Mouse (Mus musculus): ENCODE measurements around the gene Rab8a. TPM values are rescaled to one million over a fixed set of nuclear protein-coding genes. Genes with fewer than 3 reads are reported as not detected.

The Rab8a gene
- polyA plus RNA-seq, 1 experiment from 2014 or later = 103 TPM

DNA sequence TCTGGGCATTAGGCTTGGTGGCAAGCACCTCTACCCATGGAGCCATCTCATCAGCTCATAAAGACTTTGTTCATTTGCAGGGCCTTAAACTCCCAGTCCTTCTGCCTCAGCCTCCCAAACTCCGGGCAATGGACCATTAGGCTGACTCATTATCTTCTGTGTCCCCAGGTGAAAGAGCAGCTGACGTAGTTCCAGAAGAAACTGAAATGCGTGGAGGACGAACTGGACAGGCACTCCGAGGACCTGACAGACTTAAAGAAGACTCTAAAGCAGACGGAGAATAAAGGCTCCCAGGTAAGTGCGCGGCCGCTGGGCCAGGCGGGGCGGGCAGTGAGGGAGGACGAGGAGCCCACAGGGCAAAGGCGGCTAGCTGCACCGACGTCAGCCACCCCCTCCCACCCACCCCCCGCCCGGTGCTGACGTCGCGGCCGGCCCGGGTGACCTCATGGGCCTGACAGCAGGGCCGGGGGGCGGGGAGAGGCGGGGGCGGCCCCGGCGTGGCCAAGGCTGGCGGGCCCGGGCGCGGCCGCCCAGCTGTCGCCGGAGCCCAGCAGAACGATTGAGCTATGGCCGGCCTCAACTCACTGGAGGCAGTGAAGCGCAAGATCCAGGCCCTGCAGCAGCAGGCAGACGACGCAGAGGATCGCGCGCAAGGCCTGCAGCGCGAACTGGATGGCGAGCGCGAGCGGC lies 26.1 kb upstream of the Rab8a start, which contains the start of gene Tpm4:
Gene Tpm4 (plus strand): TSS at position 220 of the 690 bp plus-strand sequence.
- peak within 1 kb of the TSS; percentile 90 for H3K4me2 ChIP-seq (replicated peaks)
- H3K4me3 ChIP-seq = peak within 1 kb of the TSS; percentile 82
- peak within 1 kb of the TSS; percentile 82 for H3K27ac ChIP-seq (replicated peaks)
- H3K9me3 ChIP-seq = no peaks in the 10 kb centered on the region
- whole genome bisulfite sequencing = under 1% methylated on average over 44 of the region's 49 CpGs
- H3K27me3 ChIP-seq = no peaks in the 10 kb centered on the region
- H3K36me3 ChIP-seq = peaks cover 12% of the 10 kb centered on the region
- ATAC-seq (replicated peaks) = peak; percentile 73
- H3K9ac ChIP-seq (replicated peaks) = peak within 1 kb of the TSS; percentile 87
- H3K4me1 ChIP-seq = peaks cover 25% of the 10 kb centered on the region

DNA sequence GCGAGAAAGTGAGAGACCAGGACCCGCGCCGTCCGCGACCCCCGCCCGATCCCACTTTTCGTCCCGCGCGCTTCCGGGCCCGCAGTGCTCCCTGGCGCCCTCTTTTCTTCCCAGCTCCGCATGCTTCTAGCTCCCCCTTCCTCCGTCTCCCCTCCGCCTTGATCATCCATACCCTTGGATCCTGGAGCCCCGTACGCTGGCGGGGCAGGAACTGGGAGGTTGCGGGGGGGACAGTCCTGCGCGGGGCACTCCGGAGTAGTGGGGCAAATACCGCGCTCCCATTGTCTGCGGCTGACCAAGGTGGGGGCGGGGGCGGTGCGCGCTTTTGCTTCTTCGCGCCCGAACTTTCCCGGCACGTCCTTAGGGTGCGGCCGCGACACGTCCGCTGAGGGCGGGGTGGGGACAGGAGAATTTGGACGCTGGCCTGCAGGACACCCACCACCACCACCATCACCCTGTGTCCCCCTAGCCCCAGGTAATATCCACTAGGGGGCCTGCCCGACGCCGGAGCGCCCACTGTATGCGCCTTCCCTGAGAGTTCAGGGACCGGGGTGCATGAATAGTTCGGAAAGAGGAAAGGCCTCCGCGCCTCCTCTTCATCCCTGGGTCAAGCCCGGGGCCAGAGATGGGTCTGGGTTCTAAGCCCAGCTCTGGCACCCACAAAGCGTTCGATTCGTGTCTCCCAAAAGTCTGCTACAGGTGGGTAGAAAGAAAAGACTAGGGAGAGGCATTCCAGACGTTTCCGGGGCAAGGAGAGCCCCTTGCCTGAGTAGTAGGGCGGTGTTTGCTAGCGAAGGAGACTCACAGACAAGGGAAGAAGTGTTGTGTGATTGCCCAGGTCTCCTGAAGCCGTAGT lies 25.3 kb upstream of the Rab8a start:
- peak; percentile 80 for ATAC-seq (replicated peaks)
- peaks cover 18% of the 10 kb centered on the region for H3K36me3 ChIP-seq
- H3K27me3 ChIP-seq = no peaks in the 10 kb centered on the region
- no peaks in the 10 kb centered on the region for H3K9me3 ChIP-seq
- peaks cover 25% of the 10 kb centered on the region for H3K4me1 ChIP-seq
- peak overlapping the region; percentile 82 for H3K4me3 ChIP-seq
- H3K9ac ChIP-seq (replicated peaks) = peak overlapping the region; percentile 87
- 0% methylated on average over 59 of the region's 62 CpGs for WGBS
- H3K27ac ChIP-seq (replicated peaks) = peak overlapping the region; percentile 82
- peak overlapping the region; percentile 90 for H3K4me2 ChIP-seq (replicated peaks)

DNA sequence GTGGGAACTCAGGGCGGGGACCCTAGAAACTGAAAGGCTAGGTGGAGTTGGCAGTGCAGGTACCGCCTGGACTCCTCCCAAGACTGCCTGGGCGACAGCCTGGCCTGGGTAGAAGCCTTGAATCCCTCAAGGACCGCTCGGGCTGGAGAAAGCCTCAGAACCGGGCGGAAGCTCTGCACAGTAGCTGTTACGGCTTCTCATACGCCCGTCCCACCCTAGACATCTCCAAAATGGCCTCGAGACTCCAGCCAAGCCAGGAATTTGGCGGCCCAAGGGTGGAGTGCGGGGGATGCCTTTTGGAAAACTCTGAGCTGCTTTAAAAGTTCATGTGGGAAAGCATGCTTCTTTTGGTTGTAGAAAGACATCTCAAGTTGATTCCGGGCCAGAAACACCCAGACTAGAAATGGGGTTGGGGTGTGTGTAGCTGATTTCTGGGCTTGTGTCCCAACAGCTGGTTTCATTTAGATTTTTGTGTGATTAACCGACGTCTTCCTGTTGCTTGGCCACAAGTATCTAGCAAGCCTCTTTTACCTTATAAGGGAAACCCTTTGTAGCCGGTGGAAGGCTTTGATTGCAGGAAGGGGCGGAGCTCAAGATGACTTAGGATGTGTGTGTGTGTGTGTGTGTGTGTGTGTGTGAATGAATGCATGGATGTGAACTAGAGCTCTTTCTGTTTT lies 24.6 kb upstream of the Rab8a start:
- Histone ChIP-seq H3K9me3 (no peaks in the 10 kb centered on the region), H3K4me2 (replicated peaks) (peak overlapping the region; percentile 90), H3K4me1 (peaks cover 25% of the 10 kb centered on the region), H3K9ac (replicated peaks) (peak overlapping the region; percentile 87), H3K4me3 (peak overlapping the region; percentile 82), H3K36me3 (peaks cover 24% of the 10 kb centered on the region), H3K27ac (replicated peaks) (peak overlapping the region; percentile 82), H3K27me3 (no peaks in the 10 kb centered on the region)
- WGBS = under 1% methylated on average over 18 of the region's 18 CpGs
- ATAC-seq (replicated peaks) = peak; percentile 31

DNA sequence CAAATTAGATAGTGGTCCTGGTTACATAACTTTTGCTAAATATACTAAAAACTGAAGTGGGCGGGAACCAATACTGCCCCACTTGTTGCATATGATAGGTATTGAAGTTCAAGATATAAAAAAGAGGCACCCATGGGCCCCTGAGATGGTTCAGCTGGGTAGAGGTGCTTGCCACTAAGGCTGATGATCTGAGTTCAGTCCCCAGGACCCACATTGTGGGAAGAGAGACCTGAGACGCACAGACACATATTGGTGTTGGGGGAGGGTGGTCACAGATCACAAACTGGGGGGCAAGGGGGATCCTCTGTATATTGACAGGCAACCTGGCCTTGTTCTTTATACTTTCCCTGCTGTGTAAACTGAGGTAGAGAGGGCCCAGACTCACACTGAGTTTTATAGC lies 23.6 kb upstream of the Rab8a start:
- Histone ChIP-seq H3K36me3 (peaks cover 34% of the 10 kb centered on the region), H3K4me1 (peaks cover 25% of the 10 kb centered on the region), H3K9me3 (no peaks in the 10 kb centered on the region), H3K4me2 (replicated peaks) (0 out of 2 replicates have a peak overlapping the region, but pooled peaks have one; percentile 3), H3K27ac (replicated peaks) (peak overlapping the region; percentile 82; the same call in 1 of the 2 replicates), H3K9ac (replicated peaks) (no peak overlapping the region), H3K27me3 (no peaks in the 10 kb centered on the region), H3K4me3 (no peak overlapping the region)
- 90% methylated on average over 2 of the region's 2 CpGs for WGBS
- no peak for ATAC-seq (replicated peaks)

DNA sequence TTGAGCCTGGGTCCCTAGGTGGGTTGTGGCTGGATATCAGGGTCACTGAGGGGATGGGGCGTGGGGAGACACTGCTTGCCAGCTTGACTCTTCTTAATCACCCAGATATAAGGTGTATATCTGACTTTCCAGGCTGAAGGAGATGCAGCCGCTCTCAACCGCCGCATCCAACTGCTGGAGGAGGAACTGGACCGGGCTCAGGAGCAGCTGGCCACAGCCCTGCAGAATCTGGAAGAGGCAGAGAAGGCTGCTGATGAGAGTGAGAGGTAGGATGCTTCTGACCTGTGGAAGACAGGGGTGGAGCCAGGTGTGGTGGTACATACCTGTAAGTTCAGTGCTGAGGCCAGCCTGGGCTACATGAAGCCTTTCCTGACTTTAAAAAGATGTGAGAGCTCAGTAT lies 22.5 kb upstream of the Rab8a start:
- no peak overlapping the region for H3K4me3 ChIP-seq
- peaks cover 25% of the 10 kb centered on the region for H3K4me1 ChIP-seq
- no peaks in the 10 kb centered on the region for H3K27me3 ChIP-seq
- H3K4me2 ChIP-seq (replicated peaks) = no peak overlapping the region
- WGBS = 93% methylated on average over 5 of the region's 5 CpGs
- no peaks in the 10 kb centered on the region for H3K9me3 ChIP-seq
- ATAC-seq (replicated peaks) = no peak
- H3K36me3 ChIP-seq = peaks cover 45% of the 10 kb centered on the region
- no peak overlapping the region for H3K27ac ChIP-seq (replicated peaks)
- H3K9ac ChIP-seq (replicated peaks) = no peak overlapping the region

DNA sequence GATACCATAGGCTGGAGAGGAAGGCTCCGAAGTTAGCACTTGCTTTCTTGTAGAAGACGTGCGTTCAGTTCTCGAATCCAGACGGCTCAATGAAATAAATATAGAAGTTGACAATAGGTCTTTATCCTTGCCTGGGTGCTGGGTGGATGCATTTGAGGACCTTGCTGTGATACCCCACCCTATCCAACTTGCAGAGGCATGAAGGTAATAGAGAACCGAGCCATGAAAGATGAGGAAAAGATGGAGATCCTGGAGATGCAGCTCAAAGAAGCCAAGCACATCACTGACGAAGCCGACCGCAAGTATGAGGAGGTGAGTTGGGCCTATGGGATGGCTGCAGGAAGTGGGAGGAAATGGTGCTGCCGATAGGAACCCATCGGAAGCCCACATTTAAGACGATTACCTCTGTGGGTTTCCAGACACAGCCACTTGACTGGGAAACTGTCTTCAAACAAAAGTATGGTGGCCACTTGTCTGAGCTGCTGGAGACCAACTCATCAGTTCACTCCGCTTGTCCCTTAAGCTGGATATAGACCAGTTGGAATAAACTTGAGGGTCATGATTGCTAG lies 17.7 kb upstream of the Rab8a start:
- Histone ChIP-seq H3K27ac (replicated peaks) (no peak overlapping the region), H3K9me3 (no peaks in the 10 kb centered on the region), H3K4me1 (no peaks in the 10 kb centered on the region), H3K4me2 (replicated peaks) (no peak overlapping the region), H3K36me3 (peaks cover 83% of the 10 kb centered on the region), H3K9ac (replicated peaks) (no peak overlapping the region), H3K27me3 (no peaks in the 10 kb centered on the region), H3K4me3 (no peak overlapping the region)
- no peak for ATAC-seq (replicated peaks)
- 97% methylated on average over 13 of the region's 13 CpGs for WGBS

DNA sequence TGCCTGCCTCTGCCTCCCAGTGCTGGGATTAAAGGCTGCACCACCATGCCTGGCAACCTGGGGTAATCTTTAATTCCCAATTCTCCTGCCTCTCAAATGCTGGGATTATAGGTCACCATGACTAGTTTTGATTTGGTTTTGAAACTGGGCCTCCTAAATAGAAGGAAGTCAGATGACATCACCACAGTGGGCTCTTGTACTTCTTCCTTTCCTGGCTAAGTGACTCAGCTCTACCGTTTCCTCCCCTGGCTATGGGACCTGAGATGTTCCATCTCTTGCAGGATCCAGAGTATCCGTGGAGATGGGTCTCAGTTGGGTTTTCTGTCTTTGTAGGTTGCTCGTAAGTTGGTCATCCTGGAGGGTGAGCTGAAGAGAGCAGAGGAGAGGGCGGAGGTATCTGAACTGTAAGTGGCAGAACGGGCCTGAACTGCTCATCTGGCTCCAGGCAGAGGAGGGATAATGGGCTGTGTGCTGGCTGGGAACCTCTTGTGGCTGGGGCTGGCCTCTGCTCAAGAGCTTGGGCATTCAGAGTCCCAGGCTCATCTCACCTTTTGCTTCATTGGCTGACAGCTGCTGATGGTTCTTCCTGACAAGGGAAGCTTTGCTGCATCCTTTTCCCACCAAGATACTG lies 16.5 kb upstream of the Rab8a start:
- Histone ChIP-seq H3K27me3 (no peaks in the 10 kb centered on the region), H3K4me1 (no peaks in the 10 kb centered on the region), H3K9me3 (no peaks in the 10 kb centered on the region), H3K27ac (replicated peaks) (no peak overlapping the region), H3K4me2 (replicated peaks) (no peak overlapping the region), H3K4me3 (no peak overlapping the region), H3K9ac (replicated peaks) (no peak overlapping the region), H3K36me3 (peaks cover 84% of the 10 kb centered on the region)
- no peak for ATAC-seq (replicated peaks)
- 89% methylated on average over 5 of the region's 5 CpGs for WGBS

DNA sequence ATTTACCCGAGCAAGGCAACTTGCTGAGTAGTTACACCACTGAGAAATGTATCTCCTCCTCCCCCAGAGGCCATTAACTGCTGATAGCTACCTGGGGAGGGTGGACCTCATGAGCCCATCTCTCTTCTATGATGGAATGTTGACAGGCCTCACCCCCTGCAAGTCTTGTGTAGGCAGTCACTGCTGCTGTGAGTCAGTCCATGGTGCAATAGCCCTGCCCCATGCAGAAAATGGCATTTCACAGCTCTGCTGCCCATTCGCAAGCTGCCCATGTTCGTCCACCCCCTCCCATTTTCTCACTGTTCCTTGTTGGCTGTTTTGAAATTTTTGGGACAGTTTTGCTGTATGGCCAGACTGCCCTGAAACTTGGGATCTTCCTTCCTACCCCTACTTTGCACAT lies 15.5 kb upstream of the Rab8a start:
- Histone ChIP-seq H3K4me1 (no peaks in the 10 kb centered on the region), H3K36me3 (peaks cover 84% of the 10 kb centered on the region), H3K9me3 (no peaks in the 10 kb centered on the region), H3K4me3 (no peak overlapping the region), H3K27ac (replicated peaks) (no peak overlapping the region), H3K4me2 (replicated peaks) (no peak overlapping the region), H3K27me3 (no peaks in the 10 kb centered on the region), H3K9ac (replicated peaks) (no peak overlapping the region)
- 88% methylated on average over 3 of the region's 3 CpGs for WGBS
- ATAC-seq (replicated peaks) = no peak

DNA sequence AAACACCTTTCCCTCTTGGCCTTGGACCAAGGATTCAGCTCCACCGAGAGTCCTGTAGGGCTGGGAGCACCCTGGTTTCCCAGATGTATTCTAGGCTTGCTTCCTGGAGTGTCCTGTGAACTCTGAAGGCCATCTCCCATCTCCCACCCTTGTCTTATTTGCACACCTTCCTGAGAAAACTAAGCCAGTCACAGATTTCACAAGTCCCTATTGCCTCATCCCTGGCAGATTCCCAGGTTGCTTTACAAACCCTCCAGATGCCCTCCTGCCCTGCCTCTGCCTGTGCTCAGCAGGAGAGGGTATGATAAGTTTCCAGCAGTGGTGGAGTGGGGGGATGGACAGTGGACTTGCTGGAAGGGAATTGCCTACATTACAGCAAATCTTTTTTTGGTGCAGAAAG lies 14.9 kb upstream of the Rab8a start:
- ATAC-seq (replicated peaks) = no peak
- Histone ChIP-seq H3K4me2 (replicated peaks) (no peak overlapping the region), H3K36me3 (peaks cover 81% of the 10 kb centered on the region), H3K9ac (replicated peaks) (no peak overlapping the region), H3K9me3 (no peaks in the 10 kb centered on the region), H3K27ac (replicated peaks) (no peak overlapping the region), H3K4me3 (no peak overlapping the region), H3K27me3 (no peaks in the 10 kb centered on the region), H3K4me1 (no peaks in the 10 kb centered on the region)
- 97% methylated on average over 1 of the region's 1 CpGs for WGBS

DNA sequence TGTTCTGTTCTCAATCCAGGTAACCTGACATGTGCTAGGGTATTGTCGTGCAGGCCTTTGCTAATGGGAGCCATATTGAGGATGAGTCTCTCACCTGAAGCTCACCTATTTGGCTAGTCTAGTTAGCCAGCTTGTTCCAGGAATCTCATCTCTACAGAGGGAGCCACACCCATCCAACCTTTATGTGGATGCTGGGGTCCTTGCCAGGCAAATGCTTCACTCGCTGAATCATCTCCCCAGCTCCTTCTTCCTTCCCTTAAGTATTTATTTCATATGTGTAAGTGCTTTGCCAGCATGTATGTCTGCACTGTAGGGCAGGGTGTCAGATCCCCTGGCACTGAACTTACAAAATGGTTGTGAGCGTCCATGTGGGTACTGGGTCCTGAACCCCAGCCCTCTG lies 14.4 kb upstream of the Rab8a start:
- Histone ChIP-seq H3K9ac (replicated peaks) (no peak overlapping the region), H3K36me3 (peaks cover 81% of the 10 kb centered on the region), H3K4me3 (no peak overlapping the region), H3K4me1 (no peaks in the 10 kb centered on the region), H3K4me2 (replicated peaks) (no peak overlapping the region), H3K27me3 (no peaks in the 10 kb centered on the region), H3K9me3 (no peaks in the 10 kb centered on the region), H3K27ac (replicated peaks) (no peak overlapping the region)
- ATAC-seq (replicated peaks) = no peak
- WGBS = 95% methylated on average over 3 of the region's 3 CpGs

DNA sequence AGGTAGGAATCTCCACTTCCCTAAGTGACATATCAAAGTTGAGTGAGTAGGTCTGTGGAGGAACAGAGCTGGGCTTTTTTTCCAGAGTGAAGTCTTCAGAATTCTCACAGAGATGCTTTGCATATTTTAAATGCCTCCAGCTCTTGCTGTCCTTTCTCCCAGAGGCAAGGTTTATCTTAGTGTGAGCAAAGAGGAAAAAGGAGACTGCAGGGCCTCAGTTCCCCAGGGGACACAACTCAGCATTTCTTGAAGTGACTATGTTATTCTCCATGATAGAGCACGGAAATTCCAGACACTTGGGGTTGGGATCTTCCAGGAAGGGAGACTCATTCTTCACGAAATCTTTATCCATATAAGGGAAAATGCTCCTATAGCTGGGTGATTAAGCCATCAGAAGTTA lies 13.7 kb upstream of the Rab8a start:
- Histone ChIP-seq H3K9ac (replicated peaks) (no peak overlapping the region), H3K9me3 (no peaks in the 10 kb centered on the region), H3K4me3 (no peak overlapping the region), H3K27me3 (no peaks in the 10 kb centered on the region), H3K27ac (replicated peaks) (no peak overlapping the region), H3K4me2 (replicated peaks) (no peak overlapping the region), H3K4me1 (no peaks in the 10 kb centered on the region), H3K36me3 (peaks cover 81% of the 10 kb centered on the region)
- no peak for ATAC-seq (replicated peaks)
- 91% methylated on average over 2 of the region's 2 CpGs for WGBS
